29 mouse cellular contexts compared by ENCODE assay signal in genomic region chr10:83958826-83959225, GRCm38 (mm10).
DNase-seq lines count a peak whose midpoint lies in the region; ATAC-seq and TF ChIP-seq lines count a peak whose summit lies in the region.
"Had no signal": no experiment of that assay in that cellular context is flagged by ENCODE, and none has a peak within 500 bp of the region (broad histone marks: within the 10 kb centered on the region; RNA-seq: fewer than 3 reads in every experiment).

No protein-coding gene starts in this region.

- no peaks in the 10 kb centered on the region for H3K9me3 ChIP-seq in forebrain, postnatal 0 days (ENCODE audit: low read length)
- H3K9me3 ChIP-seq in forebrain, embryonic 15.5 days: no peaks in the 10 kb centered on the region
- no peaks in the 10 kb centered on the region for H3K9me3 ChIP-seq in CH12.LX (replicated peaks; ENCODE audit: low read length)
- H3K9me3 ChIP-seq in liver, embryonic 12.5 days (replicated peaks): no peaks in the 10 kb centered on the region
- H3K9me3 ChIP-seq: embryonic facial prominence, embryonic 10.5 days; embryonic facial prominence, embryonic 13.5 days; forebrain, embryonic 12.5 days; heart, embryonic 13.5 days; hindbrain, embryonic 12.5 days; intestine, embryonic 15.5 days had no signal

- TF ChIP-seq CTCF in forebrain, postnatal 0 days (IDR thresholded peaks at IDR 0.05; ENCODE audit: low read depth): no peak
- no peak for TF ChIP-seq CTCF in CH12.LX (conservative IDR thresholded peaks at IDR 0.05 in 1 of 2, IDR thresholded peaks at IDR 0.05 in 1 of 2; ENCODE audit: low read depth in 2 of 2, low read length in 2 of 2)

- WGBS in forebrain, postnatal 0 days: 55% methylated on average over 2 of the region's 2 CpGs
- WGBS in forebrain, embryonic 15.5 days: 58% methylated on average over 2 of the region's 2 CpGs
- WGBS in liver, embryonic 12.5 days (ENCODE audit: insufficient replicate concordance): 74% methylated on average over 2 of the region's 2 CpGs

- TF ChIP-seq POLR2A in CH12.LX (IDR thresholded peaks at IDR 0.05; ENCODE audit: low read depth, low read length): no peak

- H3K36me3 ChIP-seq in forebrain, postnatal 0 days (ENCODE audit: insufficient read depth): no peaks in the 10 kb centered on the region
- H3K36me3 ChIP-seq in forebrain, embryonic 15.5 days: no peaks in the 10 kb centered on the region
- no peaks in the 10 kb centered on the region for H3K36me3 ChIP-seq in CH12.LX (replicated peaks in 1 of 2; ENCODE audit: control insufficient read depth in 1 of 2, insufficient read depth in 1 of 2, low read length in 1 of 2)
- no peaks in the 10 kb centered on the region for H3K36me3 ChIP-seq in liver, embryonic 12.5 days
- H3K36me3 ChIP-seq: embryonic facial prominence, embryonic 10.5 days; embryonic facial prominence, embryonic 13.5 days; forebrain, embryonic 12.5 days; G1E; heart, embryonic 13.5 days; hindbrain, embryonic 12.5 days; intestine, embryonic 15.5 days had no signal

- ATAC-seq in forebrain, postnatal 0 days: no peak
- no peak for ATAC-seq in forebrain, embryonic 15.5 days (replicated peaks)
- ATAC-seq in liver, embryonic 12.5 days: no peak
- ATAC-seq: forebrain, embryonic 16.5 days; hindbrain, embryonic 16.5 days; intestine, embryonic 15.5 days had no signal

- no peaks in the 10 kb centered on the region for H3K27me3 ChIP-seq in forebrain, postnatal 0 days (ENCODE audit: insufficient read depth, low read length)
- H3K27me3 ChIP-seq in forebrain, embryonic 15.5 days: no peaks in the 10 kb centered on the region
- H3K27me3 ChIP-seq in CH12.LX (replicated peaks): no peaks in the 10 kb centered on the region
- no peaks in the 10 kb centered on the region for H3K27me3 ChIP-seq in liver, embryonic 12.5 days (replicated peaks)
- H3K27me3 ChIP-seq: embryonic facial prominence, embryonic 13.5 days; forebrain, embryonic 12.5 days; heart, embryonic 13.5 days; hindbrain, embryonic 12.5 days; intestine, embryonic 15.5 days had no signal

- in situ Hi-C loops in CH12.LX (cut with MboI; ENCODE audit: low pct_ligation_motif_present, low pct_unique_long_range_greater_than_20kb, low sequenced_read_pairs): no loop called here

- H3K4me1 ChIP-seq in forebrain, postnatal 0 days (ENCODE audit: insufficient read depth): no peaks in the 10 kb centered on the region
- H3K4me1 ChIP-seq in forebrain, embryonic 15.5 days: peaks cover 6% of the 10 kb centered on the region; the same call in 1 of the 2 replicates
- peaks cover 0 to 14% of the 10 kb centered on the region in 2 experiments; a peak in 1 of 4 replicates for H3K4me1 ChIP-seq in CH12.LX (ENCODE audit: control insufficient read depth in 1 of 2, insufficient read depth in 2 of 2)
- no peaks in the 10 kb centered on the region for H3K4me1 ChIP-seq in liver, embryonic 12.5 days
- H3K4me1 ChIP-seq: heart, embryonic 13.5 days; intestine, embryonic 15.5 days had no signal

- no peak overlapping the region for H3K27ac ChIP-seq in forebrain, postnatal 0 days (ENCODE audit: low read depth, low read length)
- H3K27ac ChIP-seq in forebrain, embryonic 15.5 days (replicated peaks): no peak overlapping the region
- no peak overlapping the region for H3K27ac ChIP-seq in CH12.LX (ENCODE audit: insufficient read depth, low read depth)
- no peak overlapping the region for H3K27ac ChIP-seq in liver, embryonic 12.5 days
- H3K27ac ChIP-seq: embryonic facial prominence, embryonic 10.5 days; embryonic facial prominence, embryonic 13.5 days; forebrain, embryonic 12.5 days; gastrocnemius, adult 2 months; heart, embryonic 13.5 days; hindbrain, embryonic 12.5 days; intestine, embryonic 15.5 days had no signal

- no peaks in the 10 kb centered on the region for H3K79me2 ChIP-seq in CH12.LX (replicated peaks; ENCODE audit: control insufficient read depth, extremely low read depth, insufficient read depth, poor library complexity, severe bottlenecking)

- TF ChIP-seq RAD21 in CH12.LX (IDR thresholded peaks at IDR 0.05; ENCODE audit: low read depth, low read length): no peak

- no peak for TF ChIP-seq EP300 in CH12.LX (IDR thresholded peaks at IDR 0.05; ENCODE audit: low read length)

- no peak overlapping the region for H3K9ac ChIP-seq in forebrain, postnatal 0 days
- H3K9ac ChIP-seq in forebrain, embryonic 15.5 days (replicated peaks): no peak overlapping the region
- H3K9ac ChIP-seq in CH12.LX (ENCODE audit: insufficient read depth, low read depth): no peak overlapping the region
- H3K9ac ChIP-seq in liver, embryonic 12.5 days: no peak overlapping the region
- H3K9ac ChIP-seq: embryonic facial prominence, embryonic 13.5 days; forebrain, embryonic 12.5 days; heart, embryonic 13.5 days; hindbrain, embryonic 12.5 days; intestine, embryonic 15.5 days had no signal

- peak; percentile 18 for DNase-seq in forebrain, postnatal 0 days
- peak; percentile 9 for DNase-seq in layer of hippocampus, adult 11-12 months (ENCODE audit: low spot score)
- DNase-seq in layer of hippocampus, adult 9-10 months (ENCODE audit: low spot score): no peak
- peak; percentile 21 for DNase-seq in CH12.LX (ENCODE audit: extremely low read depth)
- peak; percentile 21 for DNase-seq in layer of hippocampus, adult 9-11 months
- no peak for DNase-seq in Muller cell, postnatal 12 days (ENCODE audit: inconsistent ontology term)
- DNase-seq: adrenal gland, adult 2 months; adrenal gland, postnatal 25 days; cerebellum, adult 18-20 months; cerebellum, postnatal 10 days; cerebellum, postnatal 36 days; embryo, embryonic 11 days; gastrocnemius, adult 2 months; gastrocnemius, postnatal 14 days; heart, adult 18-20 months; heart, postnatal 14 days; heart, postnatal 4 days had no signal

- dilution Hi-C loops in CH12.LX (cut with MboI; ENCODE audit: extremely low pct_ligation_motif_present, extremely low pct_unique_long_range_greater_than_20kb, low sequenced_read_pairs): no loop called here

- H3K4me3 ChIP-seq in forebrain, postnatal 0 days (ENCODE audit: low read depth, low read length): no peak overlapping the region
- no peak overlapping the region for H3K4me3 ChIP-seq in forebrain, embryonic 15.5 days
- H3K4me3 ChIP-seq in CH12.LX (replicated peaks in 1 of 3; ENCODE audit: low read depth in 2 of 3, low read length in 2 of 3, poor library complexity in 1 of 3): no peak overlapping the region
- H3K4me3 ChIP-seq in liver, embryonic 12.5 days: no peak overlapping the region
- H3K4me3 ChIP-seq: embryonic facial prominence, embryonic 10.5 days; embryonic facial prominence, embryonic 13.5 days; erythroblast, embryonic 14.5 days; forebrain, embryonic 12.5 days; gastrocnemius, adult 2 months; heart, embryonic 13.5 days; hindbrain, embryonic 12.5 days; intestine, embryonic 15.5 days had no signal

- H3K4me2 ChIP-seq in forebrain, postnatal 0 days (ENCODE audit: low read depth): no peak overlapping the region
- H3K4me2 ChIP-seq in forebrain, embryonic 15.5 days (replicated peaks): no peak overlapping the region
- H3K4me2 ChIP-seq in CH12.LX (ENCODE audit: insufficient read depth, low read depth, poor library complexity, severe bottlenecking): no peak overlapping the region
- H3K4me2 ChIP-seq in liver, embryonic 12.5 days: no peak overlapping the region
- H3K4me2 ChIP-seq: embryonic facial prominence, embryonic 13.5 days; forebrain, embryonic 12.5 days; heart, embryonic 13.5 days; hindbrain, embryonic 12.5 days; intestine, embryonic 15.5 days had no signal

TF ChIP-seq in CH12.LX, 34 proteins besides CTCF, POLR2A, EP300 and RAD21:
- TF ChIP-seq CHD2 (IDR thresholded peaks at IDR 0.05; ENCODE audit: low read length) (no peak), MAZ (IDR thresholded peaks at IDR 0.05; ENCODE audit: low read depth, low read length) (no peak), NRF1 (IDR thresholded peaks at IDR 0.05; ENCODE audit: low read depth, low read length) (no peak), HCFC1 (IDR thresholded peaks at IDR 0.05; ENCODE audit: low read depth, low read length) (no peak), NELFE (IDR thresholded peaks at IDR 0.05; ENCODE audit: low read depth, low read length) (no peak), UBTF (IDR thresholded peaks at IDR 0.05; ENCODE audit: low read depth, low read length) (no peak), MXI1 (IDR thresholded peaks at IDR 0.05; ENCODE audit: low read depth, low read length) (no peak), SMC3 (IDR thresholded peaks at IDR 0.05; ENCODE audit: low read depth, low read length) (no peak), TCF12 (IDR thresholded peaks at IDR 0.05; ENCODE audit: low read depth, low read length) (no peak), ZKSCAN1 (IDR thresholded peaks at IDR 0.05; ENCODE audit: borderline replicate concordance, low read depth, low read length) (no peak), MYC (IDR thresholded peaks at IDR 0.05; ENCODE audit: low read depth, low read length) (no peak), MAX (IDR thresholded peaks at IDR 0.05; ENCODE audit: low read length) (no peak), USF2 (conservative IDR thresholded peaks at IDR 0.05; ENCODE audit: low read depth, low read length) (no peak), GABPA (IDR thresholded peaks at IDR 0.05; ENCODE audit: insufficient replicate concordance, low read depth, low read length) (no peak), MAFK (IDR thresholded peaks at IDR 0.05; ENCODE audit: insufficient replicate concordance, low read length) (no peak), PAX5 (IDR thresholded peaks at IDR 0.05; ENCODE audit: low read length) (no peak), ETS1 (conservative IDR thresholded peaks at IDR 0.05; ENCODE audit: low read depth, low read length) (no peak)

Comparison
In these comparisons a context has a peak if more than half of its experiments do, and no peak if none do; other contexts are left out.
1. DNase-seq: peak in forebrain, postnatal 0 days (single experiment), layer of hippocampus, adult 11-12 months (single experiment), CH12.LX (single experiment) and layer of hippocampus, adult 9-11 months (single experiment); none in layer of hippocampus, adult 9-10 months (single experiment) and Muller cell, postnatal 12 days (single experiment).